Mouse (Mus musculus): ENCODE data around the gene Pdlim4. TPM values are rescaled to one million over a fixed set of nuclear protein-coding genes. Genes with fewer than 3 reads are reported as not detected.
"Not testable (repeated sequence)": the region's sequence is repeated elsewhere in the genome, so short reads cannot be mapped to it uniquely, and the experiment has no call there.

Gene Pdlim4
- polyA plus RNA-seq, 2 experiments from 2014 or later: 0.91 to 1.3 TPM

- no peak for ATAC-seq
These were observed 6.6 kb downstream of the Pdlim4 start for GRCm38 (mm10) chr11:54062086-54062752.

GRCm38 (mm10) chr11:54060316-54060715 lies 8.5 kb downstream of the Pdlim4 start:
- no peak for ATAC-seq

GRCm38 (mm10) chr11:54059526-54059925 lies 9.3 kb downstream of the Pdlim4 start:
- ATAC-seq: no peak

- ATAC-seq: no peak
These were observed 10.2 kb downstream of the Pdlim4 start for GRCm38 (mm10) chr11:54058643-54059042.

- ATAC-seq: no peak
These were observed 10.7 kb downstream of the Pdlim4 start for GRCm38 (mm10) chr11:54058056-54058617.

GRCm38 (mm10) chr11:54057428-54057827 lies 11.4 kb downstream of the Pdlim4 start:
- no peak for ATAC-seq

- no peak for ATAC-seq
These were observed 12.7 kb downstream of the Pdlim4 start for GRCm38 (mm10) chr11:54056132-54056531.

GRCm38 (mm10) chr11:54054257-54054656 lies 14.6 kb downstream of the Pdlim4 start:
- no peak for ATAC-seq

GRCm38 (mm10) chr11:54053090-54053489 lies 15.7 kb downstream of the Pdlim4 start:
- ATAC-seq: no peak

- ATAC-seq: no peak
These were observed 16.7 kb downstream of the Pdlim4 start for GRCm38 (mm10) chr11:54052128-54052527.

GRCm38 (mm10) chr11:54051161-54051560 lies 17.7 kb downstream of the Pdlim4 start:
- no peak for ATAC-seq

GRCm38 (mm10) chr11:54050205-54050604 lies 18.6 kb downstream of the Pdlim4 start:
- no peak for ATAC-seq

- no peak for ATAC-seq
These were observed 28.1 kb downstream of the Pdlim4 start for GRCm38 (mm10) chr11:54040676-54041075.

GRCm38 (mm10) chr11:54032872-54033271 lies 35.9 kb downstream of the Pdlim4 start:
- ATAC-seq: not testable (repeated sequence)

- ATAC-seq: no peak
These were observed 39.8 kb downstream of the Pdlim4 start for GRCm38 (mm10) chr11:54028997-54029396.

- ATAC-seq: no peak
These were observed 40.5 kb downstream of the Pdlim4 start, which contains the start of gene Slc22a4 for GRCm38 (mm10) chr11:54028044-54028951. TSS of gene Slc22a4 (minus strand) at chr11:54028090.

- no peak for ATAC-seq
These were observed 41.4 kb downstream of the Pdlim4 start for GRCm38 (mm10) chr11:54027131-54028043.

- ATAC-seq: no peak
These were observed 42.2 kb downstream of the Pdlim4 start for GRCm38 (mm10) chr11:54026491-54027041.

GRCm38 (mm10) chr11:54021396-54022093 lies 47.3 kb downstream of the Pdlim4 start:
- ATAC-seq: no peak

GRCm38 (mm10) chr11:54018893-54019732 lies 49.7 kb downstream of the Pdlim4 start:
- no peak for ATAC-seq

All from CD4-positive, CD25-positive, alpha-beta regulatory T cell, adult 4 months (primary cell).